ENCODE assay signal across 13 mouse cellular contexts in genomic region chr13:68577945-68578344, GRCm38 (mm10). TPM values are rescaled to one million over a fixed set of nuclear protein-coding genes. Genes with fewer than 3 reads are reported as not detected.
A peak's percentile ranks its signal among the peaks of the same experiment; 100 is the strongest.
DNase-seq lines count a peak whose midpoint lies in the region; ATAC-seq lines count a peak whose summit lies in the region.
"Had no signal": no experiment of that assay in that cellular context is flagged by ENCODE, and none has a peak within 500 bp of the region (broad histone marks: within the 10 kb centered on the region; RNA-seq: fewer than 3 reads in every experiment).

No protein-coding gene starts in this region.

- H3K27me3 ChIP-seq in heart, embryonic 12.5 days (replicated peaks) = no peaks in the 10 kb centered on the region
- H3K27me3 ChIP-seq: CH12.LX; limb, embryonic 12.5 days had no signal

- no peak overlapping the region for H3K9ac ChIP-seq in heart, embryonic 12.5 days
- H3K9ac ChIP-seq: limb, embryonic 12.5 days had no signal

- H3K27ac ChIP-seq in heart, embryonic 12.5 days (ENCODE audit: poor library complexity, severe bottlenecking) = no peak overlapping the region
- H3K27ac ChIP-seq: heart, adult 2 months; limb, embryonic 12.5 days had no signal

- H3K4me1 ChIP-seq in heart, embryonic 12.5 days (replicated peaks) = peaks cover 18% of the 10 kb centered on the region

- DNase-seq in heart, postnatal 14 days = peak; percentile 8 to 31
- DNase-seq in adrenal gland, postnatal 10 days = peak; percentile 67
- peak; percentile 77 to 81 for DNase-seq in layer of hippocampus, adult 8-10 months (ENCODE audit: low spot score in 2 of 2)
- peak; percentile 37 for DNase-seq in ovary, postnatal 14 days (ENCODE audit: low spot score)
- no peak for DNase-seq in spleen, postnatal 36 days (ENCODE audit: low spot score in 2 of 2)
- DNase-seq in kidney, postnatal 25 days = no peak
- no peak for DNase-seq in frontal cortex, postnatal 14 days (ENCODE audit: low spot score in 2 of 2)
- DNase-seq: cerebellum, postnatal 10 days; kidney, adult 11 months had no signal

- no peak overlapping the region for H3K4me2 ChIP-seq in heart, embryonic 12.5 days
- H3K4me2 ChIP-seq: limb, embryonic 12.5 days had no signal

- 90% methylated on average over 7 of the region's 7 CpGs for WGBS in heart, embryonic 12.5 days

- no peak overlapping the region for H3K4me3 ChIP-seq in heart, embryonic 12.5 days
- H3K4me3 ChIP-seq: heart, adult 2 months; limb, embryonic 12.5 days had no signal

- ATAC-seq in heart, embryonic 12.5 days (ENCODE audit: insufficient number of reproducible peaks, low FRiP score) = no peak

- H3K9me3 ChIP-seq in heart, embryonic 12.5 days (replicated peaks) = no peaks in the 10 kb centered on the region
- H3K9me3 ChIP-seq: limb, embryonic 12.5 days had no signal

- H3K36me3 ChIP-seq in heart, embryonic 12.5 days = peaks cover 50% of the 10 kb centered on the region

- intact Hi-C loops in heart, postnatal 14 days (cut with DNase I) = no loop called here

RNA-seq across cellular contexts. Expression of gene Mtrr, which starts 4.0 kb away (rescaled TPM):
- 10 to 100 TPM; 10.1 to 14.2 TPM for total RNA-seq in heart, postnatal 14 days (2021)
- polyA plus RNA-seq in heart, embryonic 12.5 days (2016; fragmentation: Nextera tagmentation; extraction: Ambion mirVana) = 27.2 and 28.0 TPM in 2 replicates
- 10 to 100 TPM; 18.6 to 19.0 TPM for total RNA-seq in adrenal gland, postnatal 10 days (2021)
- total RNA-seq in layer of hippocampus, adult 8-10 months (2022) = 10 to 100 TPM; 20.8 to 29.1 (median 23.7) TPM

RNA-seq across cellular contexts. Expression of gene Fastkd3, which starts 4.1 kb away (rescaled TPM):
- total RNA-seq in heart, postnatal 14 days (2021) = 1 to 10 TPM; 6.9 to 7.1 TPM
- 20.9 and 22.1 TPM in 2 replicates for polyA plus RNA-seq in heart, embryonic 12.5 days (2016; fragmentation: Nextera tagmentation; extraction: Ambion mirVana)
- 10 to 100 TPM; 13.8 to 17.2 TPM for total RNA-seq in adrenal gland, postnatal 10 days (2021)
- total RNA-seq in layer of hippocampus, adult 8-10 months (2022) = 10 to 100 TPM; 15.7 to 20.0 (median 17.5) TPM

RNA-seq across cellular contexts. Expression of gene 1700001L19Rik, which starts 19.3 kb away (rescaled TPM):
- not detected for total RNA-seq in heart, postnatal 14 days (2021)
- 0.22 TPM in 1 of 2 replicates, not detected in the other for polyA plus RNA-seq in heart, embryonic 12.5 days (2016; fragmentation: Nextera tagmentation; extraction: Ambion mirVana)
- total RNA-seq in adrenal gland, postnatal 10 days (2021) = under 1 TPM in 1 of 2 experiments, not detected in 1; 0.39 TPM
- 10 to 100 TPM; 14.5 to 21.3 (median 17.4) TPM for total RNA-seq in layer of hippocampus, adult 8-10 months (2022)
- total RNA-seq: CH12.LX; heart, adult 2 months had no signal

Comparison
In these comparisons a context has a peak if more than half of its experiments do, and no peak if none do; other contexts are left out.
1. DNase-seq: peak in heart, postnatal 14 days (2 of 2), adrenal gland, postnatal 10 days (single experiment), layer of hippocampus, adult 8-10 months (2 of 2) and ovary, postnatal 14 days (single experiment); none in spleen, postnatal 36 days (0 of 2), kidney, postnatal 25 days (0 of 2) and frontal cortex, postnatal 14 days (0 of 2).
2. RNA of gene 1700001L19Rik, which starts 19.3 kb away (total RNA-seq): 14.5 to 21.3 TPM in layer of hippocampus, adult 8-10 months; 0.39 TPM in adrenal gland, postnatal 10 days and not detected in heart, postnatal 14 days; every median in the first group is over 10 times any median in the second.